Mouse (Mus musculus) limb, embryonic 13.5 days (tissue): ENCODE measurements around the gene Adamts9. TPM values are rescaled to one million over a fixed set of nuclear protein-coding genes. Genes with fewer than 3 reads are reported as not detected.
A peak's percentile ranks its signal among the peaks of the same experiment; 100 is the strongest.

Experiments used
- ATAC-seq: fragments of 200-750 bp; cut with Nextera tagmentation; 2 replicates; pipeline ENCODE4 v1.8.0; 2017; ENCODE audit warnings: low read depth, moderate number of reproducible peaks, moderate TSS enrichment; ENCODE audit not compliant: low FRiP score
- H3K27ac ChIP-seq: fragments of 300-500 bp; sonication (generic); 2 replicates; pipeline ENCODE4 v1.5.1; 2015; ENCODE audit warnings: inconsistent platforms, mild to moderate bottlenecking, moderate library complexity
- H3K27me3 ChIP-seq: fragments of 300-500 bp; sonication (generic); 2 replicates; pipeline ENCODE4 v1.6.1; 2015; ENCODE audit warnings: mild to moderate bottlenecking, inconsistent platforms
- H3K36me3 ChIP-seq: fragments of 300-500 bp; sonication (generic); 2 replicates; pipeline ENCODE4 v1.6.1; 2015; ENCODE audit warnings: inconsistent platforms, mild to moderate bottlenecking, moderate library complexity
- H3K4me1 ChIP-seq: fragments of 300-500 bp; sonication (generic); 2 replicates; pipeline ENCODE4 v1.6.1; 2015; ENCODE audit warnings: inconsistent platforms
- H3K4me2 ChIP-seq: fragments of 300-500 bp; sonication (generic); replicated peaks from 2 replicates; pipeline ENCODE4 v1.6.1; 2015; ENCODE audit warnings: inconsistent platforms, mild to moderate bottlenecking, moderate library complexity
- H3K4me3 ChIP-seq: fragments of 300-500 bp; sonication (generic); 2 replicates; pipeline ENCODE4 v1.5.1; 2015; ENCODE audit warnings: moderate library complexity, mild to moderate bottlenecking, inconsistent platforms
- H3K9ac ChIP-seq: fragments of 300-500 bp; sonication (generic); 2 replicates; pipeline ENCODE4 v1.6.1; 2015; ENCODE audit warnings: mild to moderate bottlenecking, inconsistent platforms
- H3K9me3 ChIP-seq: fragments of 300-500 bp; sonication (generic); 2 replicates; pipeline ENCODE4 v1.6.1; 2016; ENCODE audit warnings: inconsistent platforms
- WGBS: fragments of 180-500 bp; shearing (Covaris S2); methylation state at CpG from one replicate; pipeline ENCODE4 v1.1.7; 2015; 5-methylcytosine and 5-hydroxymethylcytosine counted together
- polyA plus RNA-seq: library from polyadenylated mRNA; unstranded; fragments of >200 nt; fragmentation: Nextera tagmentation; extraction: Ambion mirVana; gene quantifications from 2 replicates; pipeline ENCODE4 v1.2.1, GENCODE M21; 2015

Adamts9 gene
- polyA plus RNA-seq, 1 experiment from 2014 or later: 11.6 TPM

DNA sequence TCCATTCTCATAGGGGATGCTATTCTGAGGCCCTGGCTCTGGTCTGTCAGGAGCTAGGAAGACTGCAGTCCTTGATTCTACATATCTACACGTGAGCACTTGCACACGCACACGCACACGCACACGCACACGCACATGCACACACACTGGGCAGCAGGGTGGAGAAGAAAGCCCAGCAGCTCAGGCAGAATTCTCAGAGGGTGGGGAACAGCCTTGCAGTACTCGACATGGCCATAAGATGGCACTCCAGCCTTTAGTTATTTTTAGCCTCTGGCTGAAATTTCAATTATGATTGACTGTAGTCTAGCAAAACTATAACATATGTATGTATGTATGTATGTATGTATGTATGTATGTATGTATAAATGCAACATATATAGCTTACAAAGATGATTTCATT is 158.5 kb downstream of the Adamts9 start:
- H3K4me1 ChIP-seq: peaks cover 9% of the 10 kb centered on the region; the same call in 1 of the 2 replicates
- H3K9ac ChIP-seq: no peak overlapping the region
- H3K27ac ChIP-seq: no peak overlapping the region
- H3K9me3 ChIP-seq: no peaks in the 10 kb centered on the region
- WGBS: 10% methylated on average over 7 of the region's 7 CpGs
- ATAC-seq: no peak
- no peak overlapping the region for H3K4me2 ChIP-seq
- H3K27me3 ChIP-seq: peaks cover 12% of the 10 kb centered on the region
- H3K4me3 ChIP-seq: no peak overlapping the region
- peaks cover 7% of the 10 kb centered on the region; the same call in 1 of the 2 replicates for H3K36me3 ChIP-seq

DNA sequence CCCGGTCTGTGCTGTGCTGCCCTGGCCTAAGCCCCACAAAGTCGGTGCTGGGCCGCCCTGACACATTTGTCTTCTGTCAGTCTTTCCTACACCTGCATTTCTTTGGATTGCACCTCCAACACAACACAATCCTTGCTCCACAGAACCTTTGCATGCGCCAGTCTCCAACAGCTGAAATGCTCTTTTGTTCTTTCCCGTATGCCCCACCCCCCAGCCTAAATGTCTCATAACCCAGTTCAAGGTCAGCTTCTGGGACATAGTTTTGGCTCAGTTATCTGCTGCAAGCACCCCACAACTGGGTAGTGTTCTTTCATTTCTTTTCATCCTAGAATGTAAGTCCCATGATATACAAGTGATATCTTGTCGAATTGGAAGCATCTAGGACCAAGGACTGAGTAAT is 161.8 kb downstream of the Adamts9 start:
- no peak overlapping the region for H3K27ac ChIP-seq
- H3K4me2 ChIP-seq: no peak overlapping the region
- peaks cover 3% of the 10 kb centered on the region; the same call in 1 of the 2 replicates for H3K4me1 ChIP-seq
- WGBS: 85% methylated on average over 6 of the region's 6 CpGs
- no peak for ATAC-seq
- no peaks in the 10 kb centered on the region for H3K9me3 ChIP-seq
- H3K4me3 ChIP-seq: no peak overlapping the region
- no peak overlapping the region for H3K9ac ChIP-seq
- H3K36me3 ChIP-seq: peaks cover 6% of the 10 kb centered on the region
- H3K27me3 ChIP-seq: peaks cover 7% of the 10 kb centered on the region

DNA sequence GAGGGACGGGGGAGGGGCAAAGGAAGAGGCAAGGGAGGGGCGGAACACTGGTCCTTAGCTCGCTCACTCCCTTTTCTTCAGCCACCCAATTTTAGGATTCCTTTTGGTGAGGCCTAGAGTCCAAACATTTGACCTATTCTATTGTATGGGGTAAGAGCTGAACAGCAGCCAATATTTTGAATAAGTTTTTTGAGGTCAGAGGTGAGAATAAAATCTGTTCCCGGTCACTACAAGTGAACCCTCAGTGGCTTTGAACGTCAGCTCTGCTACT is 163.4 kb downstream of the Adamts9 start:
- H3K36me3 ChIP-seq: peaks cover 15% of the 10 kb centered on the region
- H3K9me3 ChIP-seq: no peaks in the 10 kb centered on the region
- H3K4me1 ChIP-seq: no peaks in the 10 kb centered on the region
- ATAC-seq: no peak
- H3K27me3 ChIP-seq: no peaks in the 10 kb centered on the region
- 42% methylated on average over 5 of the region's 5 CpGs for WGBS
- H3K9ac ChIP-seq: no peak overlapping the region
- no peak overlapping the region for H3K4me2 ChIP-seq
- no peak overlapping the region for H3K4me3 ChIP-seq
- H3K27ac ChIP-seq: no peak overlapping the region

DNA sequence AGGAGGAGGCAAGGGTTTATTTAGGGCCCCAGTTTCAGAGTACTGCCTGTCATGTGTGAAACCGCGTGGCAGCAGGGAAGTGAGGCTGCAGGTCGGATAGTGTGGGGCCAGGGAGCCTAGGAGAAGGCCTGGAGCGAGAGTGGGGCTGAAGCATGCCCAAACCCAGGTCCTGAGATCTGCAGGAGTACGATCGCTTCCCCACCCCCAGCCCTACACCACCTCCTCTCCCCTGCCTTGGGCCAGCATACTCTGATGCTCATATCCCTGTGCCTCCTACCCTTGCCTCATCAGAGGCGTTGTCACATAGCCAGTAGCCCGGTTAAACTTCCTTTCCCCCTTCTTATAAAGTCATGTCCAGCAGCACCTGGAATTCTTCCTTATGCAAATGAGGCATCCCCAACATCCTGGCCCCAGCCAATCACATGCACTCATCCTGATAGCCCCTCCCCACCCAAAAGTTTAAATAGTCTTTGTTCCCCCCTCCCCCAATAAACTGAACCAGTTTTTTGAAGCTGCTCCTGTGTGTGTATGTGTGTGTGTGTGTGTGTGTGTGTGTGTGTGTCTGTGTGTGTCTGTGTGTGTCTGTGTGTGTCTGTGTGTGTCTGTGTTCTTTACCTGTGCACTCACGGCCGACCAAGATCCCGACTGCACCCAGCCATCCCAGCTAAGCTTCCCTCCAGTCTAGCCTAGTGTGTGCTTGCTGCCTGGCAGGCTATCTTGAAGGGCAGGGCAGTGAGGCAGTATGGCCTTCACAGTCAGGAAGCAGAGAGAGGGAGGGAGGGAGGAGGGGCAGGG is 164.0 kb downstream of the Adamts9 start:
- Histone ChIP-seq H3K27ac (no peak overlapping the region), H3K4me2 (no peak overlapping the region)
- no peak for ATAC-seq

DNA sequence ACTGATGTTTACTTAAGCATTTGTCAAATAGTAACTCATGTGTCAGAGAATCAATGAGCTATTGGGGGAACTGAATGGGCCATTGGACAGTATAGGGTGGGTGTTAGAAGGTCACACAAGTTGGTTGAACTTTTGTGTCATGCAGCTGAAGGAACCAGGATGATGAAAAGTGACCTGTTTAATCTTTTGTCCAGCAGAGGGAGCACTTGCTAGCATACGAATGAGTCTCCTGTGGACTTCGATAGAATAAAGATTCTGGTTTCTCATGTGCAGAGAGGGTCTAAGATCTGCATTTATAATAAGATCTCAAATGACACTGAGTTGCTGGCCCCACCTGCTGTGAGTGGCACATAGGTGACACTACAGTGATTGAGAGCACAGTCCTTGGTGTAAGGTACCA is 166.9 kb downstream of the Adamts9 start:
- H3K9ac ChIP-seq: no peak overlapping the region
- no peaks in the 10 kb centered on the region for H3K27me3 ChIP-seq
- 26% methylated on average over 2 of the region's 2 CpGs for WGBS
- H3K4me1 ChIP-seq: no peaks in the 10 kb centered on the region
- H3K9me3 ChIP-seq: no peaks in the 10 kb centered on the region
- peaks cover 14% of the 10 kb centered on the region for H3K36me3 ChIP-seq
- no peak for ATAC-seq
- no peak overlapping the region for H3K4me2 ChIP-seq
- no peak overlapping the region for H3K4me3 ChIP-seq
- no peak overlapping the region for H3K27ac ChIP-seq

More for the DNA sequence above, 164.0 kb downstream of the Adamts9 start:
- H3K4me1 ChIP-seq: no peaks in the 10 kb centered on the region
- no peak overlapping the region for H3K4me3 ChIP-seq
- H3K36me3 ChIP-seq: peaks cover 13% of the 10 kb centered on the region
- no peaks in the 10 kb centered on the region for H3K9me3 ChIP-seq
- H3K9ac ChIP-seq: no peak overlapping the region
- WGBS: 70% methylated on average over 11 of the region's 11 CpGs
- no peaks in the 10 kb centered on the region for H3K27me3 ChIP-seq

DNA sequence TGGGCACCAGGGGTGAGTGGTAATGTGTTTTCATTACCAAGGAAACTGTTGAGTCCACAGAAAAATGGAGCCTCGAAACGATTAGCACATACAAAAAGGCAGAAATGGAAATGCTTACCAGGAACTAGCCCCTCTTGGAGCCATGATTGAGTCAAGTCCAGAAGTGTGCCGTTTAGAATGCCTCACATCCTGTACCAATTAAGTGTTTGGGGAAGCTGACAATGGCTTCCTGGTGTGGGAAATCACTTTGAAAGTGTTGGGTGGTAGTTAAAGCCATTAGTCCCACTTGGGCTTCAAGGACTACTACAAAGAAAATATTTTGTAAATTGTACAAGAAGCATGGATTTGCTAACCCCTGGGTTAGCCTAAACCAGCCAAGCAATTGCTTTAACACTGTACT is 180.9 kb downstream of the Adamts9 start:
- no peak overlapping the region for H3K4me3 ChIP-seq
- no peak overlapping the region for H3K9ac ChIP-seq
- no peak overlapping the region for H3K4me2 ChIP-seq
- no peaks in the 10 kb centered on the region for H3K27me3 ChIP-seq
- no peak for ATAC-seq
- H3K36me3 ChIP-seq: no peaks in the 10 kb centered on the region
- no peaks in the 10 kb centered on the region for H3K9me3 ChIP-seq
- H3K4me1 ChIP-seq: peaks cover 26% of the 10 kb centered on the region
- 23% methylated on average over 3 of the region's 3 CpGs for WGBS
- no peak overlapping the region for H3K27ac ChIP-seq

DNA sequence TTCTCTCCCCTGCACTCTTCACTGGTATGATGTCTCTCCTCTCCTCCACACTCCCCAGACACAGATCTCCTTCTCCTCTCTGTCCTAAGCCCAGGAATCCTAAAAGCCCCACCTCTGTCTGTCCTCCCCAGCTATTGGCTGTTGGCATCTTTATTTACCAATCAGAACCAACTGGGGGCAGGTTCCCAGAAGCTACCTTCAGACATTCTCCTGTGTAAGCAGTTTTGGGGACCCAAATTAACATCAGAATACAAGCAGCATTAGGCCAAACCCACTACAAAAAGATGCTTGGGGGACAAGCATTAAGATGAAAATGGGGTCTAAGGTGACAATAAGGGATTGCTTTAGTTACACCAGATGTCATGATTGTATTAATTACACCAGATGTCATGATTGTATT is 183.7 kb downstream of the Adamts9 start:
- Histone ChIP-seq H3K36me3 (no peaks in the 10 kb centered on the region), H3K27me3 (no peaks in the 10 kb centered on the region), H3K4me1 (peaks cover 22% of the 10 kb centered on the region), H3K9ac (no peak overlapping the region), H3K4me2 (no peak overlapping the region), H3K4me3 (no peak overlapping the region), H3K9me3 (no peaks in the 10 kb centered on the region), H3K27ac (no peak overlapping the region)
- ATAC-seq: no peak

DNA sequence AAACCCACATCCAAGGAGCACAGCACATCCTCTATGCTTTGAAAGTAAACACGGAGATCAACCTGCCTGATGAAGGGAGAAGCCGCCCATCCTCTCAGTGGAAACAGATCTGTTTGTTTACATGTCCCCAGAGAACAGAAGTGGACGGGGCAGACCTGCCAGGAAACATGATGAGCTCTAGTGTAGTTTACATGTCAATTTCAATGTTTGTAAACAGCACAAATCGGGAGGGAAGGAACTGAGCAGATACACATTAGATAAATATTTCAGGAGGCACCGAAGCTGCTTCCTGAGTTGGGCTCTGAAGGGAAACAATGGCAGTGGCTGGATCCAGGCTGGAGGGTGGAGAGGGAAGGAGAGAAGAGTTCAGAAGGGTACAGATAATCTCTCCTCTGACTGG is 187.5 kb downstream of the Adamts9 start:
- 26% methylated on average over 5 of the region's 5 CpGs for WGBS
- Histone ChIP-seq H3K27ac (no peak overlapping the region), H3K9me3 (no peaks in the 10 kb centered on the region), H3K4me2 (no peak overlapping the region), H3K4me3 (no peak overlapping the region), H3K27me3 (no peaks in the 10 kb centered on the region), H3K36me3 (no peaks in the 10 kb centered on the region), H3K4me1 (peaks cover 3% of the 10 kb centered on the region; the same call in 1 of the 2 replicates), H3K9ac (no peak overlapping the region)
- no peak for ATAC-seq

DNA sequence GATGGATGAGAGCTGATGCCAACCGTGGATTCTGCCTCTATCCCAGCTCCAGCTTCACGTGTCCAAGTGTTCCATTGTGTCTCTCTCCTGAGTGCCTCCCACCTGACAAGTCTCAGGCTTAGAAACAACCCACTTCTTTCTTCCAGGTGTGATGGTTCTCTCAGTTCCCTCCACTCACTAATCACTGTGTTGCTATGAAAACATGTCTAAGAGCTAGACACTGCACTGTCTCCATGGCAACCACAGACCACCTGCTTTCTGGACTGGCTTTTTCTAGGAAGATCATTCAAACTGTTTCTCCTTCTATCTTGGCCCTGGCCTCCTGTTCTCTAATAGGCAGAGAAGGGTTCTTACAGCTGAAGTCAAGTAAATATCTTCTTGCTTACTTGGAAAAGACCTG is 190.6 kb downstream of the Adamts9 start:
- no peak for ATAC-seq
- Histone ChIP-seq H3K27me3 (no peaks in the 10 kb centered on the region), H3K9me3 (no peaks in the 10 kb centered on the region), H3K4me2 (no peak overlapping the region), H3K4me3 (no peak overlapping the region), H3K36me3 (no peaks in the 10 kb centered on the region), H3K4me1 (no peaks in the 10 kb centered on the region), H3K27ac (no peak overlapping the region), H3K9ac (no peak overlapping the region)
- 88% methylated on average over 2 of the region's 2 CpGs for WGBS

DNA sequence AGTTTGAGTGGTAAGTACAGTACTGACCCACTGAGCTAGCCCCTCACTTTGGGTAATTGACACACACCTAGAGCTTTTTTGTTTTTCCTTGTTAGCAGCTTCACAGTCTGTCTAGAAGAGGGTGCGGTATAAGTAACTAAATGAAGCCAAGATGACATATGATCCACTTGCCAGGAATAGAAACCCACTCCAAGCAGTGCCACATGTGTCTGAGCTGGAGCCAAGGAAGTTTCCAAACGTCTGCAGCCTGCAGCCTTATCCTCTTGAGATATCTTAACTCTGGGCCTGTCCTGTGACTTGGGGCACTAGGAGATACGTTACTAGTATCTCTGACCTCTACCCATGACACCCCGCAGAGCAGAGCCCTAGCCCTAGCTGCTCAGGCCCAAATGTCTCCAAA is 193.9 kb downstream of the Adamts9 start:
- Histone ChIP-seq H3K4me2 (no peak overlapping the region), H3K4me1 (no peaks in the 10 kb centered on the region), H3K27me3 (no peaks in the 10 kb centered on the region), H3K9ac (no peak overlapping the region), H3K4me3 (no peak overlapping the region), H3K27ac (no peak overlapping the region), H3K36me3 (no peaks in the 10 kb centered on the region), H3K9me3 (no peaks in the 10 kb centered on the region)
- ATAC-seq: no peak
- 61% methylated on average over 4 of the region's 4 CpGs for WGBS

DNA sequence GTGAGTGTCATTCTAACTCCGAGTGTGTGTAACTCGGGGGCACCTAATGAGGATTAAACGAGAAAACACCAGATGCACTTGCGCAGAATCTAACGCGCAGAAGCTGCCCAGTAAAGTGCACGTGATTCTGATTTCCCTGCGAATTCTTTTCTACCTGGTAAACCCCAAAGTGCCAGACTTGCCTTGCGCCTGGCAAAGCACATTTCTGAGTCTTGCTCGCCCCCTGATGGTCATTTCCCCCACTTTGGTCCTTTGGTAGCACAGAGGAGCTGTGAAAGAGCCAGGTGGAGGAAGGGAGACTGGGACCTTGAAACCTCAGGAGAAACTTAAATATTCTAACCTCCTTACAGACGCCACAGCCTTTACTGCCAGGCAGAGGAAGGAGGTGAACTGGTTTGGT is 199.7 kb downstream of the Adamts9 start:
- ATAC-seq: peak; percentile 83; the same call in 1 of the 2 replicates
- Histone ChIP-seq H3K4me1 (peaks cover 15% of the 10 kb centered on the region; the same call in 1 of the 2 replicates), H3K9ac (peak overlapping the region; percentile 31; the same call in 1 of the 2 replicates), H3K4me2 (peak overlapping the region; percentile 58), H3K27ac (no peak overlapping the region), H3K27me3 (peaks cover 4% of the 10 kb centered on the region; the same call in 1 of the 2 replicates), H3K9me3 (no peaks in the 10 kb centered on the region), H3K4me3 (peak overlapping the region; percentile 25), H3K36me3 (no peaks in the 10 kb centered on the region)
- 6% methylated on average over 11 of the region's 11 CpGs for WGBS

DNA sequence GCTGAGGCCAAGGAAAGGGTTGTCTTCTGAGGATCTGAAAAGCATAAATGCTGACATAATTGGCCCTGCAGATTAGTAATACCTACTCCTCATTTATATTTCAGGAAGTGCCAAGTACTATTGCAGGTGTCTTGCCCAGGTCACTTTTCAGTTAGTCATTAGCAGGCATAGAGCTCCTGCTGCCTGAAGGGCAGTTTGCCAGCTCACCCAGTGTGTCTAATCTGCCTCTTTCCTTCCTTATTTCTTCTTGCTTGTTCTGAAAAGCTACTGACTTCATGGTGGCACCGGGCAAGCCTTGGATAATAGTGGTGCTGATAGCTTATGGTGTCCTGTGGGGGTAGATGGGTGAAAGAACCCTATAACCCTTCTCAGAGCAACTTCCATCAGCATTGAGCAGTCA is 206.2 kb downstream of the Adamts9 start:
- Histone ChIP-seq H3K4me2 (no peak overlapping the region), H3K27ac (no peak overlapping the region), H3K27me3 (no peaks in the 10 kb centered on the region; the same call in 1 of the 2 replicates), H3K4me1 (no peaks in the 10 kb centered on the region; the same call in 1 of the 2 replicates), H3K9ac (no peak overlapping the region), H3K36me3 (no peaks in the 10 kb centered on the region), H3K4me3 (no peak overlapping the region), H3K9me3 (peaks cover 13% of the 10 kb centered on the region; the same call in 1 of the 2 replicates)
- WGBS: 97% methylated on average over 1 of the region's 1 CpGs
- no peak for ATAC-seq

DNA sequence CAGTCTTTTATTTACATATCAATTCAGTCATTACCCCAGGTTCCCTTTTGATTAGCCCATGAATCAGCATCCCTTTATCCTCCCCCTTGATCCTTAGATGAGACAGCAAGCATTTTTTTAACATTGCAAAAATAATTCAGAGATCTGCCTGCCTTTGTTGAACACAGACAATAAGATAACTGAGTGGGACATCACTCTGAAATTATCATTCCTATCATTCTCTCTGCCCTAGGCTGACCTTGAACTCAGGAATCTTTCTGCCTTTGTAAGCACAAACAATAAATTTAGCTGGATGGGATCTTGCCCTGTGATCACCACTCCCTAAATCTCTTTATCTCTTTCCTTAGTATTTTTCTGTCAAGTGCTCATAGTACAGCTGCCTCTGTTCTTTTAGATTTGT is 209.6 kb downstream of the Adamts9 start:
- no peak overlapping the region for H3K4me3 ChIP-seq
- H3K27ac ChIP-seq: no peak overlapping the region
- no peak overlapping the region for H3K9ac ChIP-seq
- no peaks in the 10 kb centered on the region for H3K36me3 ChIP-seq
- H3K4me2 ChIP-seq: no peak overlapping the region
- peaks cover 13% of the 10 kb centered on the region; the same call in 1 of the 2 replicates for H3K9me3 ChIP-seq
- H3K4me1 ChIP-seq: 0 out of 2 replicates have a peak, but pooled peaks cover under 1% of the 10 kb centered on the region
- ATAC-seq: no peak
- H3K27me3 ChIP-seq: no peaks in the 10 kb centered on the region
